In genomic region chr10:120914286-120914685, GRCm38 (mm10) we compare ENCODE assay signal across 16 mouse cellular contexts. TPM values are rescaled to one million over a fixed set of nuclear protein-coding genes. Genes with fewer than 3 reads are reported as not detected.
A peak's percentile ranks its signal among the peaks of the same experiment; 100 is the strongest.
DNase-seq lines count a peak whose midpoint lies in the region; ATAC-seq and TF ChIP-seq lines count a peak whose summit lies in the region.
"Had no signal": no experiment of that assay in that cellular context is flagged by ENCODE, and none has a peak within 500 bp of the region (broad histone marks: within the 10 kb centered on the region; RNA-seq: fewer than 3 reads in every experiment).

No protein-coding gene starts in this region.

- no peak overlapping the region for H3K4me3 ChIP-seq in heart, embryonic 14.5 days (ENCODE audit: control insufficient read depth in 1 of 2, insufficient read depth in 1 of 2, low read depth in 1 of 2, low read length in 2 of 2)
- no peak overlapping the region for H3K4me3 ChIP-seq in heart, adult 2 months
- no peak overlapping the region for H3K4me3 ChIP-seq in liver, embryonic 11.5 days (ENCODE audit: low read depth, low read length)
- H3K4me3 ChIP-seq in liver, embryonic 12.5 days, result no peak overlapping the region
- H3K4me3 ChIP-seq: forebrain, embryonic 12.5 days; gastrocnemius, adult 2 months; neural tube, embryonic 15.5 days had no signal

- no peak overlapping the region for H3K9ac ChIP-seq in heart, embryonic 14.5 days (ENCODE audit: low read length)
- no peak overlapping the region for H3K9ac ChIP-seq in heart, adult 2 months (ENCODE audit: low read depth, low read length)
- H3K9ac ChIP-seq in liver, embryonic 11.5 days (ENCODE audit: low read depth, low read length), result no peak overlapping the region
- no peak overlapping the region for H3K9ac ChIP-seq in liver, embryonic 12.5 days
- H3K9ac ChIP-seq: forebrain, embryonic 12.5 days; hindbrain, embryonic 14.5 days; neural tube, embryonic 15.5 days had no signal

- no peaks in the 10 kb centered on the region for H3K9me3 ChIP-seq in heart, embryonic 14.5 days (ENCODE audit: control insufficient read depth, low read length)
- H3K9me3 ChIP-seq in liver, embryonic 11.5 days (ENCODE audit: control insufficient read depth, low read length), result no peaks in the 10 kb centered on the region
- no peaks in the 10 kb centered on the region for H3K9me3 ChIP-seq in liver, embryonic 12.5 days (replicated peaks)
- H3K9me3 ChIP-seq: forebrain, embryonic 12.5 days; neural tube, embryonic 15.5 days had no signal

- no peak for TF ChIP-seq EP300 in heart, adult 2 months (IDR thresholded peaks at IDR 0.05; ENCODE audit: insufficient read depth, low read depth, low read length)

- no peaks in the 10 kb centered on the region for H3K79me2 ChIP-seq in heart, adult 2 months (replicated peaks; ENCODE audit: control insufficient read depth, insufficient read depth, low read length)

- H3K36me3 ChIP-seq in heart, embryonic 14.5 days (ENCODE audit: control insufficient read depth, insufficient read depth, low read length), result no peaks in the 10 kb centered on the region; the same call in 1 of the 2 replicates
- H3K36me3 ChIP-seq in heart, adult 2 months (ENCODE audit: control insufficient read depth, insufficient read depth, low read length), result no peaks in the 10 kb centered on the region; the same call in none of the 2 replicates
- no peaks in the 10 kb centered on the region for H3K36me3 ChIP-seq in liver, embryonic 11.5 days (ENCODE audit: control insufficient read depth, insufficient read depth, low read length)
- no peaks in the 10 kb centered on the region for H3K36me3 ChIP-seq in liver, embryonic 12.5 days
- H3K36me3 ChIP-seq: forebrain, embryonic 12.5 days; neural tube, embryonic 15.5 days had no signal

- no peak for TF ChIP-seq POLR2A in heart, adult 2 months (IDR thresholded peaks at IDR 0.05; ENCODE audit: insufficient read depth, low read depth, low read length)

- 69% methylated on average over 7 of the region's 7 CpGs for WGBS in heart, embryonic 14.5 days
- 68% methylated on average over 7 of the region's 7 CpGs for WGBS in heart, adult 2 months
- 86% methylated on average over 7 of the region's 7 CpGs for WGBS in liver, embryonic 11.5 days
- 80% methylated on average over 7 of the region's 7 CpGs for WGBS in liver, embryonic 12.5 days (ENCODE audit: insufficient replicate concordance)

- no peak for TF ChIP-seq CTCF in heart, adult 2 months (IDR thresholded peaks at IDR 0.05)

- ATAC-seq in heart, embryonic 14.5 days (ENCODE audit: insufficient number of reproducible peaks, insufficient read depth, low FRiP score, low read depth), result no peak
- no peak for ATAC-seq in liver, embryonic 11.5 days (replicated peaks; ENCODE audit: low FRiP score)
- ATAC-seq in liver, embryonic 12.5 days, result no peak
- ATAC-seq: intestine, embryonic 16.5 days; midbrain, embryonic 16.5 days had no signal

- peak overlapping the region; percentile 85 to 93 for H3K27ac ChIP-seq in heart, embryonic 14.5 days (replicated peaks in 1 of 2; ENCODE audit: control insufficient read depth in 1 of 2, insufficient read depth in 1 of 2, low read depth in 2 of 2, low read length in 2 of 2)
- no peak overlapping the region for H3K27ac ChIP-seq in heart, adult 2 months
- no peak overlapping the region for H3K27ac ChIP-seq in liver, embryonic 11.5 days (ENCODE audit: low read depth, low read length)
- no peak overlapping the region for H3K27ac ChIP-seq in liver, embryonic 12.5 days
- H3K27ac ChIP-seq: forebrain, embryonic 12.5 days; gastrocnemius, adult 2 months; hindbrain, embryonic 14.5 days; neural tube, embryonic 15.5 days had no signal

- peaks cover 10 to 30% of the 10 kb centered on the region in 2 experiments for H3K4me1 ChIP-seq in heart, embryonic 14.5 days (ENCODE audit: control insufficient read depth in 2 of 2, insufficient read depth in 2 of 2, low read length in 2 of 2)
- peaks cover 2% of the 10 kb centered on the region; the same call in 1 of the 2 replicates for H3K4me1 ChIP-seq in heart, adult 2 months (ENCODE audit: control insufficient read depth, insufficient read depth, low read length)
- no peaks in the 10 kb centered on the region for H3K4me1 ChIP-seq in liver, embryonic 11.5 days (replicated peaks; ENCODE audit: control insufficient read depth, insufficient read depth, low read length)
- no peaks in the 10 kb centered on the region for H3K4me1 ChIP-seq in liver, embryonic 12.5 days
- H3K4me1 ChIP-seq: forebrain, embryonic 12.5 days; neural tube, embryonic 15.5 days had no signal

- no peak for DNase-seq in heart, adult 2 months
- DNase-seq in liver, embryonic 11.5 days (ENCODE audit: low spot score), result peak; percentile 9
- DNase-seq in testis, postnatal 10 days (ENCODE audit: low spot score), result peak; percentile 7
- DNase-seq in testis, postnatal 14 days (ENCODE audit: low spot score), result no peak
- no peak for DNase-seq in spleen, adult 18-20 months
- DNase-seq: cerebellum, adult 2 months; cerebellum, postnatal 36 days; gastrocnemius, adult 2 months; liver had no signal

- intact Hi-C loops in heart, adult 2 months (cut with DNase I), result no loop called here

- no peak overlapping the region; the same call in 1 of the 2 replicates for H3K4me2 ChIP-seq in heart, embryonic 14.5 days (ENCODE audit: low read length)
- no peak overlapping the region for H3K4me2 ChIP-seq in liver, embryonic 11.5 days
- H3K4me2 ChIP-seq in liver, embryonic 12.5 days, result no peak overlapping the region
- H3K4me2 ChIP-seq: forebrain, embryonic 12.5 days; hindbrain, embryonic 14.5 days; neural tube, embryonic 15.5 days had no signal

- H3K27me3 ChIP-seq in heart, embryonic 14.5 days (ENCODE audit: control insufficient read depth, insufficient read depth, low read length), result no peaks in the 10 kb centered on the region
- no peaks in the 10 kb centered on the region for H3K27me3 ChIP-seq in heart, adult 2 months (ENCODE audit: control insufficient read depth, insufficient read depth, low read length)
- H3K27me3 ChIP-seq in liver, embryonic 11.5 days (replicated peaks; ENCODE audit: control insufficient read depth, insufficient read depth, low read length), result no peaks in the 10 kb centered on the region
- no peaks in the 10 kb centered on the region for H3K27me3 ChIP-seq in liver, embryonic 12.5 days (replicated peaks)
- H3K27me3 ChIP-seq: forebrain, embryonic 12.5 days; neural tube, embryonic 15.5 days had no signal

RNA-seq across cellular contexts. Expression of gene Msrb3, which starts 15.4 kb away (rescaled TPM):
- 38.7 and 41.0 TPM in 2 replicates for polyA plus RNA-seq in heart, embryonic 14.5 days (2014; fragmentation: Nextera tagmentation; extraction: Ambion mirVana)
- total RNA-seq in heart, adult 2 months (2021), result 10 to 100 TPM; 88.7 to 92.5 TPM
- polyA plus RNA-seq in heart, adult 2 months (2012; rRNA removed), result 53.5 and 86.5 TPM in 2 replicates
- polyA plus RNA-seq in liver, embryonic 11.5 days (2014; fragmentation: Nextera tagmentation; extraction: Ambion mirVana), result 2.1 and 2.8 TPM in 2 replicates
- 1.7 and 1.8 TPM in 2 replicates for polyA plus RNA-seq in liver, embryonic 12.5 days (2016; fragmentation: Nextera tagmentation; extraction: Ambion mirVana)

Comparison
In these comparisons a context has a peak if more than half of its experiments do, and no peak if none do; other contexts are left out.
1. H3K27ac ChIP-seq: peak in heart, embryonic 14.5 days (2 of 2); none in heart, adult 2 months (single experiment), liver, embryonic 11.5 days (single experiment) and liver, embryonic 12.5 days (single experiment).
2. DNase-seq: peak in liver, embryonic 11.5 days (single experiment) and testis, postnatal 10 days (single experiment); none in heart, adult 2 months (0 of 2), testis, postnatal 14 days (single experiment) and spleen, adult 18-20 months (0 of 2).
3. RNA of gene Msrb3, which starts 15.4 kb away (polyA plus RNA-seq): 53.5 to 86.5 TPM in heart, adult 2 months and 38.7 to 41.0 TPM in heart, embryonic 14.5 days; 2.1 to 2.8 TPM in liver, embryonic 11.5 days and 1.7 to 1.8 TPM in liver, embryonic 12.5 days; every median in the first group is over 10 times any median in the second.